In the genomic region with DNA sequence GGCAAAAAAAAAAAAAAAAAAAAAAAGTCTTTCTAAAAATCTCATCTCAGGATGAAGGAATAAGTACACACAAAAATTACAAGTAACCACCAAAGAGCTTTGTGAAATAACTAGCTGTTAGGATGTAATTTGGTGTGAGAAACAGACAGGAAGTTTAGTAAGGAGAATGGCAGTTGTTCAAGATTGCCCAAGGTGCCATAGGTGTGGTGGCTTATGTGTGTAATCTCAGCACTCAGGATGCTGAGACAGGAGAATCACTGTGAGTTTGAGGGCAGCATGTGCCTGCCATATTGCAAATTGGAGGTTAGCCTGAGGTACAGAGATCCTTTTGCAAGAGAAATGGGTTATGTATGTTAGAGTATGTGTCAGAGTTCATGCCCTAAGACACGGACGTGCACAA, we compare ENCODE assay signal across 21 mouse cellular contexts.
"Had no signal": no experiment of that assay in that cellular context is flagged by ENCODE, and none has a peak within 500 bp of the region (broad histone marks: within the 10 kb centered on the region; RNA-seq: fewer than 3 reads in every experiment).

No protein-coding gene starts in this region.

- H3K27me3 ChIP-seq: lung, embryonic 15.5 days; midbrain, embryonic 12.5 days; midbrain, embryonic 15.5 days; neural tube, embryonic 12.5 days; neural tube, embryonic 15.5 days had no signal

- H3K4me1 ChIP-seq: neural tube, embryonic 12.5 days had no signal

- H3K4me3 ChIP-seq: layer of hippocampus, adult 2 months; left cerebral cortex, adult 2 months; lung, embryonic 15.5 days; midbrain, embryonic 12.5 days; midbrain, embryonic 15.5 days; neural tube, embryonic 12.5 days; neural tube, embryonic 15.5 days had no signal

- H3K9ac ChIP-seq: lung, embryonic 15.5 days; midbrain, embryonic 12.5 days; midbrain, embryonic 15.5 days; neural tube, embryonic 12.5 days; neural tube, embryonic 15.5 days had no signal

- H3K4me2 ChIP-seq: lung, embryonic 15.5 days; midbrain, embryonic 12.5 days; midbrain, embryonic 15.5 days; neural tube, embryonic 12.5 days; neural tube, embryonic 15.5 days had no signal

- H3K9me3 ChIP-seq: lung, embryonic 15.5 days; midbrain, embryonic 12.5 days; midbrain, embryonic 15.5 days; neural tube, embryonic 12.5 days; neural tube, embryonic 15.5 days had no signal

- DNase-seq: kidney, adult 2 months; kidney, postnatal 25 days; layer of hippocampus, postnatal 36 days; lung, adult 18-20 months; lung, postnatal 10 days; lung, postnatal 36 days; right cerebral cortex, adult 18-20 months; right cerebral cortex, postnatal 14 days; right cerebral cortex, postnatal 4 days; thymus, adult 2 months; thymus, postnatal 14 days had no signal

- H3K27ac ChIP-seq: kidney, postnatal 0 days; layer of hippocampus, adult 2 months; left cerebral cortex, adult 2 months; lung, embryonic 15.5 days; midbrain, embryonic 12.5 days; midbrain, embryonic 15.5 days; neural tube, embryonic 12.5 days; neural tube, embryonic 15.5 days; stomach, postnatal 0 days had no signal

- ATAC-seq: intestine, postnatal 0 days had no signal
